Mouse (Mus musculus): Measurements from ENCODE around the gene Gm9745. TPM values are rescaled to one million over a fixed set of nuclear protein-coding genes. Genes with fewer than 3 reads are reported as not detected.
"Not testable (repeated sequence)": the region's sequence is repeated elsewhere in the genome, so short reads cannot be mapped to it uniquely, and the experiment has no call there.

Gene Gm9745
- polyA plus RNA-seq, 1 experiment from 2014 or later, result not detected

- H3K4me1 ChIP-seq (replicated peaks; ENCODE audit: control insufficient read depth, insufficient read depth, low read length); H3K27me3 ChIP-seq (ENCODE audit: control insufficient read depth, insufficient read depth, low read length); H3K9me3 ChIP-seq (ENCODE audit: control insufficient read depth, low read length); H3K27ac ChIP-seq (ENCODE audit: low read depth, low read length); H3K36me3 ChIP-seq (ENCODE audit: control insufficient read depth, insufficient read depth, low read length); H3K9ac ChIP-seq (ENCODE audit: low read length); H3K4me3 ChIP-seq (ENCODE audit: low read depth, low read length); H3K4me2 ChIP-seq (ENCODE audit: low read depth, low read length, severe bottlenecking); DNase-seq (ENCODE audit: low spot score); ATAC-seq (replicated peaks; ENCODE audit: low FRiP score): not testable (repeated sequence)
- WGBS, result 67% methylated on average over 1 of the region's 5 CpGs
Measured at GRCm38 (mm10) chr13:8941701-8942100, 6.3 kb downstream of the Gm9745 start.

- 88% methylated on average over 4 of the region's 4 CpGs for WGBS
- not testable (repeated sequence) for H3K4me3 ChIP-seq (ENCODE audit: low read depth, low read length); H3K4me2 ChIP-seq (ENCODE audit: low read depth, low read length, severe bottlenecking); H3K9me3 ChIP-seq (ENCODE audit: control insufficient read depth, low read length); H3K36me3 ChIP-seq (ENCODE audit: control insufficient read depth, insufficient read depth, low read length); ATAC-seq (replicated peaks; ENCODE audit: low FRiP score); DNase-seq (ENCODE audit: low spot score); H3K4me1 ChIP-seq (replicated peaks; ENCODE audit: control insufficient read depth, insufficient read depth, low read length); H3K27me3 ChIP-seq (ENCODE audit: control insufficient read depth, insufficient read depth, low read length); H3K27ac ChIP-seq (ENCODE audit: low read depth, low read length); H3K9ac ChIP-seq (ENCODE audit: low read length)
Measured at GRCm38 (mm10) chr13:8941110-8941509, 6.9 kb downstream of the Gm9745 start.

- DNase-seq (ENCODE audit: low spot score); H3K9ac ChIP-seq (ENCODE audit: low read length); H3K4me3 ChIP-seq (ENCODE audit: low read depth, low read length); H3K27me3 ChIP-seq (ENCODE audit: control insufficient read depth, insufficient read depth, low read length); ATAC-seq (replicated peaks; ENCODE audit: low FRiP score); H3K9me3 ChIP-seq (ENCODE audit: control insufficient read depth, low read length); H3K36me3 ChIP-seq (ENCODE audit: control insufficient read depth, insufficient read depth, low read length); H3K4me2 ChIP-seq (ENCODE audit: low read depth, low read length, severe bottlenecking); H3K27ac ChIP-seq (ENCODE audit: low read depth, low read length); H3K4me1 ChIP-seq (replicated peaks; ENCODE audit: control insufficient read depth, insufficient read depth, low read length): not testable (repeated sequence)
- 85% methylated on average over 6 of the region's 6 CpGs for WGBS
Measured at GRCm38 (mm10) chr13:8937611-8938140, 10.4 kb downstream of the Gm9745 start.

- no peak overlapping the region for H3K27ac ChIP-seq (ENCODE audit: low read depth, low read length)
- no peak overlapping the region for H3K4me3 ChIP-seq (ENCODE audit: low read depth, low read length)
- 59% methylated on average over 2 of the region's 2 CpGs for WGBS
- H3K4me2 ChIP-seq (ENCODE audit: low read depth, low read length, severe bottlenecking), result no peak overlapping the region
- ATAC-seq (replicated peaks; ENCODE audit: low FRiP score), result no peak
- no peaks in the 10 kb centered on the region for H3K4me1 ChIP-seq (replicated peaks; ENCODE audit: control insufficient read depth, insufficient read depth, low read length)
- H3K36me3 ChIP-seq (ENCODE audit: control insufficient read depth, insufficient read depth, low read length), result no peaks in the 10 kb centered on the region
- H3K9me3 ChIP-seq (ENCODE audit: control insufficient read depth, low read length), result no peaks in the 10 kb centered on the region
- no peak for DNase-seq (ENCODE audit: low spot score)
- no peaks in the 10 kb centered on the region for H3K27me3 ChIP-seq (ENCODE audit: control insufficient read depth, insufficient read depth, low read length)
- H3K9ac ChIP-seq (ENCODE audit: low read length), result no peak overlapping the region
Measured at GRCm38 (mm10) chr13:8933499-8933898, 14.5 kb downstream of the Gm9745 start.

GRCm38 (mm10) chr13:8913890-8914289, 34.1 kb downstream of the Gm9745 start:
- H3K4me1 ChIP-seq (replicated peaks; ENCODE audit: control insufficient read depth, insufficient read depth, low read length); H3K36me3 ChIP-seq (ENCODE audit: control insufficient read depth, insufficient read depth, low read length); ATAC-seq (replicated peaks; ENCODE audit: low FRiP score); H3K4me3 ChIP-seq (ENCODE audit: low read depth, low read length); H3K9ac ChIP-seq (ENCODE audit: low read length); H3K9me3 ChIP-seq (ENCODE audit: control insufficient read depth, low read length); H3K27ac ChIP-seq (ENCODE audit: low read depth, low read length); H3K4me2 ChIP-seq (ENCODE audit: low read depth, low read length, severe bottlenecking); DNase-seq (ENCODE audit: low spot score); H3K27me3 ChIP-seq (ENCODE audit: control insufficient read depth, insufficient read depth, low read length): not testable (repeated sequence)
- 89% methylated on average over 8 of the region's 8 CpGs for WGBS

- not testable (repeated sequence) for H3K4me3 ChIP-seq (ENCODE audit: low read depth, low read length); H3K9me3 ChIP-seq (ENCODE audit: control insufficient read depth, low read length); H3K27ac ChIP-seq (ENCODE audit: low read depth, low read length); H3K4me2 ChIP-seq (ENCODE audit: low read depth, low read length, severe bottlenecking); H3K4me1 ChIP-seq (replicated peaks; ENCODE audit: control insufficient read depth, insufficient read depth, low read length); H3K27me3 ChIP-seq (ENCODE audit: control insufficient read depth, insufficient read depth, low read length); ATAC-seq (replicated peaks; ENCODE audit: low FRiP score); DNase-seq (ENCODE audit: low spot score); H3K36me3 ChIP-seq (ENCODE audit: control insufficient read depth, insufficient read depth, low read length); H3K9ac ChIP-seq (ENCODE audit: low read length)
- 95% methylated on average over 2 of the region's 2 CpGs for WGBS
Measured at GRCm38 (mm10) chr13:8905986-8906385, 42.0 kb downstream of the Gm9745 start.

Small RNA genes lying within 50 kb of the gene (microRNA-seq; reads per million reads assigned to microRNA genes)
- gene Gm22750 (ENCODE audit: insufficient number of aligned reads), result not detected

Other genes with a start within 250 kb of the Gm9745 start
- gene Wdr37, start 76.3 kb downstream of the Gm9745 start, polyA plus RNA-seq (2014; fragmentation: Nextera tagmentation; extraction: Ambion mirVana), result 43.0 and 43.5 TPM in 2 replicates
- gene Idi1, start 62.7 kb downstream of the Gm9745 start, polyA plus RNA-seq (2014; fragmentation: Nextera tagmentation; extraction: Ambion mirVana), result 162 and 168 TPM in 2 replicates
- 0.16 TPM in 1 of 2 replicates, not detected in the other for gene Idi2, start 4.6 kb upstream of the Gm9745 start, polyA plus RNA-seq (2014; fragmentation: Nextera tagmentation; extraction: Ambion mirVana)
- 104 and 107 TPM in 2 replicates for gene Gtpbp4, start 47.9 kb upstream of the Gm9745 start, polyA plus RNA-seq (2014; fragmentation: Nextera tagmentation; extraction: Ambion mirVana)
- 42.5 and 46.2 TPM in 2 replicates for gene Larp4b, start 145.7 kb upstream of the Gm9745 start, polyA plus RNA-seq (2014; fragmentation: Nextera tagmentation; extraction: Ambion mirVana)

Measured in forebrain, embryonic 11.5 days (tissue).